Mouse (Mus musculus): ENCODE results near the gene Vezf1. TPM values are rescaled to one million over a fixed set of nuclear protein-coding genes. Genes with fewer than 3 reads are reported as not detected.

Vezf1 gene
- polyA plus RNA-seq, 1 experiment from 2014 or later = 61.6 TPM

DNA sequence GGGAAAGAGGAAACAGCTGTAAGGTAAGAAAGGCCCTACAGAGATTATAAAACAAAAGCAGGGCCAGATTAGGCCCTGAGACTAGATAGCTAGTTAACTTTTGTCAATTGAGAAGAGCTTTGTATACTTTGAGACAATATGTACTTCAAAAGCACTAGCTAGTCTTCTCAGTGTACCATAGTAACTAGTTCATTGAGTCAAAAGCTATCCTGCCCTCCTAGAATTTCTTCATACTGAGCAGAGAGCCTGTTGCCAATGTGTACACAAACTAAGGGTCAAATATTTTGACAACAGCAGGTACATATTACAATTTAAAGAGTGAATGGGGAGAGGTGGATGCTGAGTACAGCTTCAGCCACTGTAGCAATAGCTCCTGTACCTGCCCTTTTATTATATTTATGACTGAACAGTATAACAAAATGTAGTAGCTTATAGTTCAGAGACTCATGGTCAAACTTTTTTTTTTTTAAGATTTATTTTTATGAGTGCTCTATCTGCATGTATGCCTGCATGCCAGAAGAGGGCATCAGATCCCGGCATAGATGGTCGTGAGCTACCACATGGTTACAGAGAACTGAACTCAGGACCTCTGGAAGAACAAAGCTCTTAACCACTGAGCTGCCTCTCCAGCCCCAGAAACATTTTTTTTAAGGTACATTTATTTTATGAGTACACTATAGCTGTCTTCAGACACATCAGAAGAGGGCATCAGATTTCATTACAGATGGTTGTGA, 6.0 kb upstream of the Vezf1 start:
- H3K27me3 ChIP-seq (ENCODE audit: poor library complexity, severe bottlenecking) = no peaks in the 10 kb centered on the region
- no peak for DNase-seq (ENCODE audit: extremely low spot score, low spot score)
- no peaks in the 10 kb centered on the region for H3K36me3 ChIP-seq (replicated peaks)
- no peaks in the 10 kb centered on the region for H3K9me3 ChIP-seq
- no peak overlapping the region for H3K4me3 ChIP-seq
- peaks cover 5% of the 10 kb centered on the region for H3K4me1 ChIP-seq
- no peak overlapping the region for H3K27ac ChIP-seq
- 76% methylated on average over 2 of the region's 2 CpGs for WGBS

DNA sequence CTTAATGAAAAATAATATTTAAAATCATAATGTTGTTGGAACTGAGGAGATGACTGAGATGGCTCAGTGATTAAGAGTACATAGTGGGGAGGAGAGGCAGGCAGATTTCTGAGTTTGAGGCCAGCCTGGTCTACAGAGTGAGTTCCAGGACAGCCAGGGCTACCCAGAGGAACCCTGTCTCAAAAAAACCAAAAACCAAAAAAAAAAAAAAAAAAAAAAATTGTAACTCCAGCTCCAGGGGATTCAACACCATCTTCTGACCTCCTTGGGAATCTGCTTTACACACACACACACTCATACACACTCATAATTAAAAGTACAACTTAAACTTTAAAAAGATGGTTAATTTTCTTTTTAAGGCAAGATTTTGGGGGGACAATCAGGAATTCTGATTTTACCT, 2.3 kb upstream of the Vezf1 start:
- H3K4me3 ChIP-seq = no peak overlapping the region
- no peak overlapping the region for H3K27ac ChIP-seq
- no peak for DNase-seq (ENCODE audit: extremely low spot score, low spot score)
- H3K9me3 ChIP-seq = no peaks in the 10 kb centered on the region
- peaks cover 24% of the 10 kb centered on the region for H3K4me1 ChIP-seq
- H3K27me3 ChIP-seq (ENCODE audit: poor library complexity, severe bottlenecking) = no peaks in the 10 kb centered on the region
- no peaks in the 10 kb centered on the region for H3K36me3 ChIP-seq (replicated peaks)

DNA sequence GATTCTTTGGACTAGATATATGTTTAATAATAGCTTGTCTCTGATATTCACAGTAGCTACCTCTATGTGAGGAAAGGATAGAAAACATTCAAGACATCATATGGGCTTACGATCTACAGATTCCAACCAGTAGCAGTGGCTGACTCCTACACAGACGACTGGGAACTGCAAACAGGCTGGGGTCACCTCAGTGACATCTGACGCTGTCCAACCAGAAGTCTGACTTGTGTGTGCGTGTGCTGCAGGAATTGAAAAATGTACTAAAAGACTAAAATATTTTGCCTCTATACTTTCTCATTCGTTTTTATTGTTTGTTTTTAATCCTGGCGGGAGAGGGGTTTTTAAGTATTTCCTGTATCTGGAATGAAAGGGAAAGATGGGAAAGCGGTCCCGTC, 891 bp upstream of the Vezf1 start:
- no peak for DNase-seq (ENCODE audit: extremely low spot score, low spot score)
- H3K36me3 ChIP-seq (replicated peaks) = no peaks in the 10 kb centered on the region
- WGBS = 6% methylated on average over 8 of the region's 8 CpGs
- H3K27me3 ChIP-seq (ENCODE audit: poor library complexity, severe bottlenecking) = no peaks in the 10 kb centered on the region
- H3K4me1 ChIP-seq = peaks cover 39% of the 10 kb centered on the region
- H3K9me3 ChIP-seq = no peaks in the 10 kb centered on the region
- H3K27ac ChIP-seq = peak overlapping the region; percentile 100
- H3K4me3 ChIP-seq = peak overlapping the region; percentile 96

DNA sequence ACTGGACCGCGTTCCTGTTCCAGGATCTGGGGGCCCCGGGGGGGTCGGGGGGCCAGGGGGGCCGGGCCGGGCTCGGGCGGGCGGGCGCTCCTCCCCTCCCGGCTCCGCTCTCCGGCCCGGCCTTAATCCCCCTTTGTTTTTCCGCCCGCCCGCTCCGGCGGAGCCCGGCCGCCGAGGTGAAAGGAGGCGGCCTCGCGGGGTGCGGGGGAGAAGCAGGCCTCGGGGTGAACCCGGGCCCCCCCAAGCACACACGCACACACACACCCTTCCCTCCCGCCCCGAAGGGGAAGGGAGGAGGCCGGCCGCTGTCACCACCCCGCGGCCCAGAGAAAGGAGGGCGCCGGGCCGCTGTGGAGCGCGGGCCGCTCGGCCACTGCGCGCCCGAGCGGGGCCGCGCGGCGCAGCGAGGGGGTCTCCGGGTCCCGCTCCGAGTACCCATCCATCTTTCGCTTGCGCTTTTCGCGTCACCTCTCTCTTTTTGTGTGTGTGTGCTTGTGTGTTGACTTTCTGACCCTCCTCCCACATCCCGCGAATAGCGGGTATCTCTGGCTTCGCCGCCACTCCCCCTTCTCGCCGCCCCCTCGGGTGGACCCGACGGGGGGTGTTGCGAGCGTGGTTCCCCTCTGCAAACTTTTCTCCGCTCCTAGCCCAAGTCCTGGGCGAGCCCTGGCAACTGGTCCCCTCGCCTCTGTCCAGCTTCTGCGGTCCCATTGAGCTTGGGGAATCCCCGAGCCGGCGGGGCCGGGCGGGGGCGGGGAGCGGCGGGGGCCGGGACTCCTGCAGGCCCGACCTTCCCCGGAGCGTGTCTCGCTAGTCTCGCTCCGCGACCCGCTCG, 549 bp downstream of the Vezf1 start:
- H3K9me3 ChIP-seq = no peaks in the 10 kb centered on the region
- peaks cover 10% of the 10 kb centered on the region for H3K36me3 ChIP-seq (replicated peaks)
- peak; percentile 67 for DNase-seq (ENCODE audit: extremely low spot score, low spot score)
- peak overlapping the region; percentile 96 for H3K4me3 ChIP-seq
- H3K4me1 ChIP-seq = peaks cover 53% of the 10 kb centered on the region
- under 1% methylated on average over 89 of the region's 92 CpGs for WGBS
- H3K27ac ChIP-seq = peak overlapping the region; percentile 100
- H3K27me3 ChIP-seq (ENCODE audit: poor library complexity, severe bottlenecking) = no peaks in the 10 kb centered on the region

DNA sequence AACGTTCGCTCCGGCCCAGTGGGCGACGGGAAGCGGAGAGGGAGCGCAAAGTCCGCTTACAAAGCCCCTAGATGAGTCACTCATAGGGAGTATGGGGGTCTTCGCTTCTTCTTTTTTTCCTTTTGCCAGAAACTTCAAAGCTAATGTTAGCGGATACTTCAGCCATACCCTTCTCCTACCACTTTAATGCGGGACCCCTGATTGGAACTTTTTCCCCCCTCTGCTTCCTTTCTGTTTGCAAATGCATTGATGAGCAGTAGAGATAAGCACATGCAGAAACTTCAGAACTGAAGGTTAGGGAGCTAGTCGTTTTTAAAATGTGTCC, 1.1 kb downstream of the Vezf1 start:
- H3K9me3 ChIP-seq = no peaks in the 10 kb centered on the region
- DNase-seq (ENCODE audit: extremely low spot score, low spot score) = no peak
- peaks cover 57% of the 10 kb centered on the region for H3K4me1 ChIP-seq
- H3K27me3 ChIP-seq (ENCODE audit: poor library complexity, severe bottlenecking) = no peaks in the 10 kb centered on the region
- H3K36me3 ChIP-seq (replicated peaks) = peaks cover 16% of the 10 kb centered on the region
- peak overlapping the region; percentile 100 for H3K27ac ChIP-seq
- WGBS = 1% methylated on average over 12 of the region's 12 CpGs
- H3K4me3 ChIP-seq = peak overlapping the region; percentile 96

DNA sequence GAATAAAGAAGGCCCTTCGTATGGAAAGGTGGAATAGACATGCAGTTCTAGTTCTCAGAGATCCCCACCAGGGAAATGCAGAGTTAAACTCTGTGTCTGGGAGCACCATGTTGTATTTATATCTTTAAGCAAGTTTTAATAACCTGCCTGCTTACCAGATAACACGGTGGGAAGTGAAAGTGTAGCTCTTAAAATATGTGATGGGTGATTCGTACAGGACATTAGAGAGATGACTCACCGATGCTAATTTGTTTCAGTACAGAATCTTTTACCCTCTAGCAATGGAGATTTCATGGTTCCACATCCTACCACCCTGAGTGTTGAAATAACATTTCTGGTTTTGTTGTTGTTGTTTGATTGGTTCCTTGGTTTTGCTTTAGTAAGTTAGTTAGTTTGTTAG, 2.3 kb downstream of the Vezf1 start:
- WGBS = 61% methylated on average over 4 of the region's 4 CpGs
- peaks cover 68% of the 10 kb centered on the region for H3K4me1 ChIP-seq

DNA sequence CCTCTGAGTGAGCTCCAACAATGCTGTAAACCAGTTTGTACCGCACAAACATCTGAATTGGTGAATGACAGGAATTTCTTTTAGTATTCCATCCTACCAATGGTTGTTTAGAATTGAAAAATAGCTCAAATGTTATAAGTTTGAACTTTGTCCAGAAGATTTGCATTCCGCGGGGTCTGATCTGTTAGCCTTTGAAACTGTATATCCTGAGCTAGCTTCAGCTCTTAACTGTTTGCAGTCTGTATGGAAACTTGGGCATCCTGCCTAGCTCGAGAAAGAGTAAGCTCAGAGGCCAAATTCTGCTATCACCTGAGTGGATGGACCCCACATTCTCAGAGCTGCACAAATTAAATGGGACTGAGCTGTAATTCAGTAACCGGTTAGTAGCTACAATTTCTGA, 3.0 kb downstream of the Vezf1 start:
- H3K4me1 ChIP-seq = peaks cover 75% of the 10 kb centered on the region
- peak overlapping the region; percentile 96 for H3K4me3 ChIP-seq
- H3K27ac ChIP-seq = peak overlapping the region; percentile 100; the same call in 1 of the 2 replicates
- no peak for DNase-seq (ENCODE audit: extremely low spot score, low spot score)
- WGBS = 50% methylated on average over 5 of the region's 5 CpGs
- no peaks in the 10 kb centered on the region for H3K9me3 ChIP-seq
- no peaks in the 10 kb centered on the region for H3K27me3 ChIP-seq (ENCODE audit: poor library complexity, severe bottlenecking)
- H3K36me3 ChIP-seq (replicated peaks) = peaks cover 35% of the 10 kb centered on the region

More for the DNA sequence above, 2.3 kb downstream of the Vezf1 start:
- H3K9me3 ChIP-seq = no peaks in the 10 kb centered on the region
- H3K27me3 ChIP-seq (ENCODE audit: poor library complexity, severe bottlenecking) = no peaks in the 10 kb centered on the region
- peak overlapping the region; percentile 96 for H3K4me3 ChIP-seq
- peaks cover 28% of the 10 kb centered on the region for H3K36me3 ChIP-seq (replicated peaks)
- peak overlapping the region; percentile 100; the same call in 1 of the 2 replicates for H3K27ac ChIP-seq
- no peak for DNase-seq (ENCODE audit: extremely low spot score, low spot score)

DNA sequence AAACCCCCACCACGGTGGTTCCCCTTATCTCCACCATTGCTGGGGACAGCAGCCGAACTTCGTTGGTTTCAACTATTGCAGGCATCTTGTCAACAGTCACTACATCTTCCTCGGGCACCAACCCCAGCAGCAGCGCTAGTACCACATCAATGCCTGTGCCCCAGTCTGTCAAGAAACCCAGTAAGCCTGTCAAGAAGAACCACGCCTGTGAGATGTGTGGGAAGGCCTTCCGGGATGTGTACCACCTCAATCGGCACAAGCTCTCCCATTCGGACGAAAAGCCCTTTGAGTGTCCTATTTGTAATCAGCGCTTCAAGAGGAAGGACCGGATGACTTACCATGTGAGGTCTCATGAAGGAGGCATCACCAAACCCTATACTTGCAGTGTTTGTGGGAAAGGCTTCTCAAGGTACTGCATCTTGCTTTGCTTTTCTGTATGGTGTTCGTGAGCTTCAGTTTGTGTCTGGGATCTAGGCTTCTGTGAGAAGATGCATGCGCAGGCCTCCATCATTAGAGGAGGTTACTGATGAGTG, 5.3 kb downstream of the Vezf1 start:
- peaks cover 66% of the 10 kb centered on the region for H3K4me1 ChIP-seq
- WGBS = 93% methylated on average over 14 of the region's 14 CpGs
- no peak overlapping the region for H3K4me3 ChIP-seq
- H3K27ac ChIP-seq = no peak overlapping the region; the same call in 1 of the 2 replicates
- H3K27me3 ChIP-seq (ENCODE audit: poor library complexity, severe bottlenecking) = no peaks in the 10 kb centered on the region
- H3K36me3 ChIP-seq (replicated peaks) = peaks cover 58% of the 10 kb centered on the region
- no peaks in the 10 kb centered on the region for H3K9me3 ChIP-seq
- no peak for DNase-seq (ENCODE audit: extremely low spot score, low spot score)

DNA sequence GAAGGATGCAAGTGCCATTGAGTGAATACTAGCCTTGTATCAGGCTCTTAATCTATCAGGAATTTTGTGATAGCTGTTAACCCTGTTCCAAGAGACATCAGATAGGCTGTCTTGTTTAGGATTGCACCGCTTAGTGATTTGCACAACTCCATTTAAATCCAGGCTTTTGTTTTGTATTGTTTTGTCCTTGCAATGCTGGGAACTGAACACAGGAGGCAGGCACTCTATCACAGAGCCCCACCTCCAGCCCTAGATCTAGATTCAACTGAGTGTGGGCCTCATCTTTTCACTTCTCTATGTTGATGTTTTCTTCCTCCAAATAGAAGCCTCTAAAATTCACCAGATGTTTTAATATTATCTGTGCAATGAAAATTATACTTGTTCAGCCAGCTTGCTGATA, 7.6 kb downstream of the Vezf1 start:
- Histone ChIP-seq H3K4me1 (peaks cover 52% of the 10 kb centered on the region), H3K36me3 (replicated peaks) (peaks cover 81% of the 10 kb centered on the region)

DNA sequence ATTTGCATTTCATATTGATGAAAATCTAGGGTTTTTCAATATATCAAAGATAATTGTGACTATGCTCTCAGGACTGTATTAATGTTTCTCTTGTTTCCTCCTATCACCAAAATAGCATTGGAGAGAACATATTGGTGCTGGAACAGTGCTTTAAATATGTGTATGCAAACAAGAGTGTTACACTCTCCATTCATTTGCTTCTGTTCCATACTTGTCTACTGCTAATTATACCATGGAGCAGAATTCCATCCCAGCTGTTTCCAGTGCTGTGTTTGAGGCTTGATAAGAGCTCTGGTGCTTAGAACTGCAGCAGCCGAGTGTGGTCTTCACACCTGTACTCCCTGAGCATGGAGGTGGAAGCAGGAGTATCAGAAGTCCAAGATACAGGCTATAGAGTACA, 8.3 kb downstream of the Vezf1 start:
- peaks cover 88% of the 10 kb centered on the region for H3K36me3 ChIP-seq (replicated peaks)
- no peaks in the 10 kb centered on the region for H3K27me3 ChIP-seq (ENCODE audit: poor library complexity, severe bottlenecking)
- WGBS = 97% methylated on average over 1 of the region's 1 CpGs
- no peaks in the 10 kb centered on the region for H3K9me3 ChIP-seq
- DNase-seq (ENCODE audit: extremely low spot score, low spot score) = no peak
- peaks cover 45% of the 10 kb centered on the region for H3K4me1 ChIP-seq
- no peak overlapping the region for H3K27ac ChIP-seq
- H3K4me3 ChIP-seq = no peak overlapping the region

More for the DNA sequence above, 7.6 kb downstream of the Vezf1 start:
- Histone ChIP-seq H3K27ac (no peak overlapping the region), H3K9me3 (no peaks in the 10 kb centered on the region), H3K4me3 (no peak overlapping the region), H3K27me3 (ENCODE audit: poor library complexity, severe bottlenecking) (no peaks in the 10 kb centered on the region)
- no peak for DNase-seq (ENCODE audit: extremely low spot score, low spot score)
- WGBS = 58% methylated on average over 1 of the region's 1 CpGs

DNA sequence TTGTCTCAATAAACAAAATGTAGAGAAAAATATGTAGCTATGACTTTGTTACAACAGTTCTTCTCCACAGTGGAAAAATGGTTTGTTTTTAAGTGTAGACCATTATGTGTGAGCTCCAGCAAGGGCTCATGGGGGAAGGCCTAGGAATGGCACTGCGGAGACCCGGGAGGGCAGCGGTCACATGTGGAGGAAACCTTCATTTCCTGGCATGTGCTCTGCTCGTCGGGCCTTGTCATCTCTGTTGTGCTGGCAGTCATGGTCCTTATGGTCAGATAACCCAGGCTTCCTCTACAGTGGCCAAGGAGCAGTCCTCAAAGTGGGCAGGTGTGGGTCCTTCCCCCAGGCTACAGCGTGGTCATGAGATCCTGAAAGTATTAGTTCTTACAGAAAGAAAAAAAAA, 15.6 kb downstream of the Vezf1 start:
- Histone ChIP-seq H3K36me3 (replicated peaks) (peaks cover 70% of the 10 kb centered on the region), H3K4me1 (peaks cover 32% of the 10 kb centered on the region)

DNA sequence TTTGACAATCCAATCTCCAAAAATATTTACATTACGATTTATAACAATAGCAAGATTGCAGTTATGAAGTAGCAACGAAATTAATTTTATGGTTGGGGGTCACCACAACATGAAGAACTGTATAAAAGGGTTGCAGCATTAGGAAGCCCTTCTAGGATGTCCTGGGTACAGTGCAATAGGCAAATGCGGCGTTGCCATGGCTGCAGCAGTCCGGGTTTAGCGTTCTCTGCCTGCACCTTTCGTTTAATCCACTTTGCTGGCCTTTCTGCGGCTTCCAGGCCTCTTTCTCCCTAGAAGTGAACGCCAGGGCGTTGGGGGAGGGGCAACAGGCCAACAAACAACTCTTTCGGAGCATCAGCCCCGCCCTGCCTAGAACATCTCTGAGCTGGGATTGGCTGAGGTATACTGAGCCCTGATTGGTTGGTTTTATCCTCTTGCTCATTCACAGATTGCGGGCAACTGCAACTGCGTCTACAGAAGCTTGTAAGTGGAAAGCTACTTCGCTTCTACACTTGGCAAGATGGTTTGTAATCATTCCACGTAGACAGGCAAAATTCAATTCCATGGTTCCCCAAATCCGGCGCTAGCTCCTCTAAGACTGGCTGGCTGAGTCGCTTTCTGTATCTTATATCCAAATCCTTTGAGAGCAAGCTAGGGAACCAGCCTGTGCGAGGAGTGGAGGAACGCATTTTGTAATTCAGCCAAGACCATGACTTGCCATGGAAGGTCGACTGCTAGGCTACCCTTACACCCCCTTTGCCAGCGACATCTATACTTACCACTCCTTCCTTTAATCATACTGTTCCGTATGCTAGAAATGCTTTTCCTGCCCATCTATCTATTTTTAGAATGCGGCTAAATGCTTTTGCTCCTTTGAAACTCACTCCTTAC, 18.9 kb downstream of the Vezf1 start:
- H3K27ac ChIP-seq = peak overlapping the region; percentile 83
- DNase-seq (ENCODE audit: extremely low spot score, low spot score) = peak; percentile 93
- WGBS = 7% methylated on average over 25 of the region's 25 CpGs
- H3K27me3 ChIP-seq (ENCODE audit: poor library complexity, severe bottlenecking) = no peaks in the 10 kb centered on the region
- peaks cover 46% of the 10 kb centered on the region for H3K4me1 ChIP-seq
- H3K9me3 ChIP-seq = no peaks in the 10 kb centered on the region
- H3K4me3 ChIP-seq = peak overlapping the region; percentile 51
- peaks cover 38% of the 10 kb centered on the region for H3K36me3 ChIP-seq (replicated peaks)

More for the DNA sequence above, 15.6 kb downstream of the Vezf1 start:
- H3K4me3 ChIP-seq = no peak overlapping the region
- no peaks in the 10 kb centered on the region for H3K9me3 ChIP-seq
- no peaks in the 10 kb centered on the region for H3K27me3 ChIP-seq (ENCODE audit: poor library complexity, severe bottlenecking)
- no peak for DNase-seq (ENCODE audit: extremely low spot score, low spot score)
- 85% methylated on average over 6 of the region's 6 CpGs for WGBS
- H3K27ac ChIP-seq = no peak overlapping the region

All from forebrain, embryonic 10.5 days (tissue).